Mouse (Mus musculus): ENCODE results near the gene Ncoa7. TPM values are rescaled to one million over a fixed set of nuclear protein-coding genes. Genes with fewer than 3 reads are reported as not detected.

Ncoa7 gene
- polyA plus RNA-seq, 1 experiment = 65.5 TPM

DNA sequence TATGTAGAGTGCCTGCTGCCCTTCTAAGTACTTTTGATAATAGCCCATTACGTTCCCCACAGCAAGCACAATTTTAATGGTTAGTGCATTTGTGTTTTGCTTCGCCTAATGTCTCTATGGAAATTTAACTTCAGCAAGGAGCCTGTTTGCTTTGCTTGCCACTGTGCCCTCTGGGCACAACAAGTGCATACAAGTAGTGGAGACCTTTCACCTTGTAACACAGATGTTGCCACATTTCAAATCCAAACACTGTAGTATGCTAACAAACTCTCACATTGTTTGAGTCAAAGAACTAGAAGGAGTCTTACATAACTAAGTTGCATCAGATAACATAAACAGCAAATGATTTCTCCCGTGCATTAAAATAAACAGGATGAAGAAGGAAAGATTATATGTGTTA, 50.6 kb downstream of the Ncoa7 start:
- no peaks in the 10 kb centered on the region for H3K27me3 ChIP-seq (ENCODE audit: control insufficient read depth, insufficient read depth, low read length)
- H3K4me1 ChIP-seq (ENCODE audit: control insufficient read depth, insufficient read depth, low read length) = no peaks in the 10 kb centered on the region; the same call in 1 of the 2 replicates
- H3K27ac ChIP-seq (ENCODE audit: insufficient read depth, low read length) = no peak overlapping the region
- DNase-seq = no peak
- 90% methylated on average over 3 of the region's 3 CpGs for WGBS
- no peak overlapping the region for H3K4me3 ChIP-seq (replicated peaks; ENCODE audit: insufficient read depth, low read depth, low read length)
- no peak for TF ChIP-seq POLR2A (IDR thresholded peaks at IDR 0.05; ENCODE audit: borderline replicate concordance, insufficient read depth, low read length)
- no peak for TF ChIP-seq CTCF (IDR thresholded peaks at IDR 0.05; ENCODE audit: borderline replicate concordance, insufficient read depth, low read depth, low read length)

DNA sequence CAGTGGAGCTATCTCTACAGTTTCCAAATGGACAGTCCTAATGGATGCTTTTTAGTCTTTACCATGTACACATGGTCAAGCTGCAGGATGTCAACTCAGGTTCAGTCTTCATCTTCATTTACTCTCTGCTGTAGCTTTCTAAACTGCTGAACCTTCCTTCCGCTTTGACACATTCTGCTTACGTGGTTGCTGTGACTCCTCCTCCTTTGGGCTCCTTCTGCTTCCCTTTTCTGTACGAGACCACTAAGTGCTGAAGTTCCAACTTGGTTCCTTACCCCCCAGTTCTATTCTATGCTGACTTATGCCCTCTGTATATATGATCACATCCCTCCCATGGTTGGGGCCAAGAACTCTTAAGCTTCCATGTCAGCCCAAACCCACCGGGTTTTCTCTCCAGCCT, 51.5 kb downstream of the Ncoa7 start:
- H3K27ac ChIP-seq (ENCODE audit: insufficient read depth, low read length) = no peak overlapping the region
- 89% methylated on average over 4 of the region's 4 CpGs for WGBS
- no peak for DNase-seq
- H3K27me3 ChIP-seq (ENCODE audit: control insufficient read depth, insufficient read depth, low read length) = no peaks in the 10 kb centered on the region
- no peaks in the 10 kb centered on the region; the same call in 1 of the 2 replicates for H3K4me1 ChIP-seq (ENCODE audit: control insufficient read depth, insufficient read depth, low read length)
- no peak overlapping the region for H3K4me3 ChIP-seq (replicated peaks; ENCODE audit: insufficient read depth, low read depth, low read length)
- TF ChIP-seq CTCF (IDR thresholded peaks at IDR 0.05; ENCODE audit: borderline replicate concordance, insufficient read depth, low read depth, low read length) (no peak), POLR2A (IDR thresholded peaks at IDR 0.05; ENCODE audit: borderline replicate concordance, insufficient read depth, low read length) (no peak)

DNA sequence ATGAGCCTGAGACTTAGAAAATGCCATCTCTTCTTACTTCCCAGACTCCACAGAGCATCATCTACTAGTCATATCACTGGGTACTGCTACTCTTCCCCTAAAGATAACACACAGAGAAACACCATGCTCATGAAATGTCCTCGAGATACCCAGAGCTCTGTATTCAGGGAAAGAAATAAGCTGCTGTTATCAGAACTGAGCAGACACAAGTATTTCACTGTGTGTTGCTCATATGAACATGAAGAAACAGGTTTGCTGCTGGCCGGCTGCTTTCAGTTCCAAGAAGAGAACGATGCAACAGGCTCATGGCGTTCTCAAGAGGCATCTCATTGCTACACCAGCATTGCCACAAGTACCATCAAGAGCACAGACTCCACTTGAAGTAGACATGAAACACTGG, 53.3 kb downstream of the Ncoa7 start:
- TF ChIP-seq CTCF (IDR thresholded peaks at IDR 0.05; ENCODE audit: borderline replicate concordance, insufficient read depth, low read depth, low read length) (no peak), POLR2A (IDR thresholded peaks at IDR 0.05; ENCODE audit: borderline replicate concordance, insufficient read depth, low read length) (no peak)
- Histone ChIP-seq H3K4me1 (ENCODE audit: control insufficient read depth, insufficient read depth, low read length) (peaks cover 4% of the 10 kb centered on the region), H3K27ac (ENCODE audit: insufficient read depth, low read length) (no peak overlapping the region), H3K4me3 (replicated peaks; ENCODE audit: insufficient read depth, low read depth, low read length) (no peak overlapping the region), H3K27me3 (ENCODE audit: control insufficient read depth, insufficient read depth, low read length) (no peaks in the 10 kb centered on the region)
- DNase-seq = no peak
- WGBS = 90% methylated on average over 4 of the region's 4 CpGs

DNA sequence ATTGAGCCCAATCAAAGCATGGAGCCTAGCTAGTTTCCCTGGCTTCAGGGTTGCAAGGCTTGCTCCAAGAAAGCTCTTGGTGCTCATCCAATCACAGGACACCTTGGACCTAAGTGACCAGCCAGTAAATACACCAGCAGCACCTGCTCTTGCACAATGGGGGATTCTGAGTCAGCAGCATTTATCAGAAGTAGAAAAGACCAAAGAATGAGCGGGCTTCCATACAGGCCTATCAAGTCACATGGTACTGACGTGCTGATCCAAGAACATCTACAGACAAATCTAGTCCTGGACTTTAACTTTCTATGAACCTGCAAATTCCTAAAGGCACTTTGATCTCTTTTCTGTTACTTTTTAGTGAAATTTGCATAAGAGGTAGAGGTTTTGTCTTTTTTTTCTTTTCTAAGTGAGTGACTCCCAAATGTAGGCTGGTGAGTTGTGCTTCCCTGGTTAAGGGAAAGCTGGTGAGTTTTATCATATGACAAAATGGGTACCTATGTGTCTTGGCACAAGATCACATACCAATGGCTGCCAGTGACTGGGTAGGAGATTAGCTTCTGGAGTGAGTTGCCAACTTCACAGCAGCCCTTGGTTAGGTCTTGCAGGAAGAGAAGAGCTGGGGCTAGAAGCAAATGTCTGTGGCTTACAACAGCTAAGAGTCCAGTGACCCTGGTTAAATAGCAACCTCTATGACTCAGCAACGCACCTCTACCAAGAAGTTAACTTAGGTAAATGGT, 57.7 kb downstream of the Ncoa7 start:
- H3K4me1 ChIP-seq (ENCODE audit: control insufficient read depth, insufficient read depth, low read length) = peaks cover 6% of the 10 kb centered on the region
- H3K27ac ChIP-seq (ENCODE audit: insufficient read depth, low read length) = 0 out of 2 replicates have a peak overlapping the region, but pooled peaks have one; percentile 53
- no peak overlapping the region for H3K4me3 ChIP-seq (replicated peaks; ENCODE audit: insufficient read depth, low read depth, low read length)
- no peaks in the 10 kb centered on the region for H3K27me3 ChIP-seq (ENCODE audit: control insufficient read depth, insufficient read depth, low read length)
- WGBS = 78% methylated on average over 3 of the region's 3 CpGs
- TF ChIP-seq CTCF (IDR thresholded peaks at IDR 0.05; ENCODE audit: borderline replicate concordance, insufficient read depth, low read depth, low read length) (no peak), POLR2A (IDR thresholded peaks at IDR 0.05; ENCODE audit: borderline replicate concordance, insufficient read depth, low read length) (no peak)
- peak in 1 of 2 experiments; percentile 58 for DNase-seq

DNA sequence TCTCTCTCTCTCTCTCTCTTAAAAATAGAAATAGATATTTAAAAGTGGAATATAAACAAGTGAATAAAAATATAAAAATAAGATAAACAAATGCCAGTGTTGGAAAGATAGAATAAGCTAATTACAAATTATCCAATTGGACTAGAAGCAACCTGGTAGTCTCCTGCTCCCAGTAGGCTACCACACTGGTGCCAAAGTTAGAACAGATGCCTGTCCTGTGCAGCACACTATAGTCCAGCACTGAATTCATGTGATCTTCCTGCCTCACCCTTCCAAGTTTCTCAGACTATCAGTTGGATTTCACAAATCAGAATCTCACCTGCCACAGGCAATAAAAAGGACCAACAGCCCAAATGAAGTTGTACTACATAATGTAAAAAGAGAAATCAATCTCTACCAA, 59.9 kb downstream of the Ncoa7 start:
- DNase-seq = peak; percentile 52 to 76
- Histone ChIP-seq H3K4me3 (replicated peaks; ENCODE audit: insufficient read depth, low read depth, low read length) (no peak overlapping the region), H3K27me3 (ENCODE audit: control insufficient read depth, insufficient read depth, low read length) (no peaks in the 10 kb centered on the region), H3K4me1 (ENCODE audit: control insufficient read depth, insufficient read depth, low read length) (peaks cover 6% of the 10 kb centered on the region), H3K27ac (ENCODE audit: insufficient read depth, low read length) (no peak overlapping the region)
- TF ChIP-seq CTCF (IDR thresholded peaks at IDR 0.05; ENCODE audit: borderline replicate concordance, insufficient read depth, low read depth, low read length) (no peak), POLR2A (IDR thresholded peaks at IDR 0.05; ENCODE audit: borderline replicate concordance, insufficient read depth, low read length) (no peak)

DNA sequence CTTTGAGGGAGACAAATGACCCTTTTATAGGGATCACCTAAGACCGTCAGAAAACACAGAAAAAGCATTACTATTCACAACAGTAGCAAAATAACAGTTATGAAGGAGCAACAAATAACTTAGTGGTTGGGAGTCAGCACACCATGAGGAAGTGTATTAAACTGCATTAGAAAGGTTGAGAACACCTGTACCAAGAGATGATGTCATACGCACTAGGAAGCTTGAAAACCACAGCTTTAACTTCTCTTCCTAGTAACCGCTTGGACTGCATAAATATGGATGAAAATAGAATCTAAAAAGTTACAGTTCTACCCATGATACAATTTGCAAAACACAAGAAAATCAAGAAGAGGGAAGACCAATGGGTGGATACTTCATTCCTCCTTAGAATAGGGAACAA, 64.7 kb downstream of the Ncoa7 start:
- DNase-seq = no peak
- TF ChIP-seq CTCF (IDR thresholded peaks at IDR 0.05; ENCODE audit: borderline replicate concordance, insufficient read depth, low read depth, low read length) = no peak
- no peak for TF ChIP-seq POLR2A (IDR thresholded peaks at IDR 0.05; ENCODE audit: borderline replicate concordance, insufficient read depth, low read length)
- Histone ChIP-seq H3K4me1 (ENCODE audit: control insufficient read depth, insufficient read depth, low read length) (0 out of 2 replicates have a peak, but pooled peaks cover 2% of the 10 kb centered on the region), H3K27me3 (ENCODE audit: control insufficient read depth, insufficient read depth, low read length) (no peaks in the 10 kb centered on the region), H3K27ac (ENCODE audit: insufficient read depth, low read length) (no peak overlapping the region), H3K4me3 (replicated peaks; ENCODE audit: insufficient read depth, low read depth, low read length) (no peak overlapping the region)
- WGBS = 94% methylated on average over 3 of the region's 3 CpGs

DNA sequence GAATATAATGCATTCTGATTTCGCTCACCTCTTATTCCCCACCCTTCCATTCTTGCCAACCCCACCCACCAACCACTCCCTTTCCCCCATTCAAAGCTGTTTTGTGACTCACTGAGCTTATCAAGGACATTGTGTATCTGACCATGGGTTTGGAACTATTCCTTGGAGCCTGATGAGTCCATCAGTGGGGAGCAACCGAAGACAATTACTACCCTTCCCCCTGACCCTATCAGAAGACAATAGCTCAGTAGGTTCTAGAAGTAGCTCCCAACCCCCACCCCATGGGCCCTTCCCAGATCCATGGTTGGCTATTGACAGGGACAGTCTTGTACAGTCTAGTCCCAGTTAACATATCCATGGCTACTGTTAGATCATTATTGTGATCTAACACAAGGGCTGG, 65.8 kb downstream of the Ncoa7 start:
- DNase-seq = no peak
- Histone ChIP-seq H3K27me3 (ENCODE audit: control insufficient read depth, insufficient read depth, low read length) (no peaks in the 10 kb centered on the region), H3K4me1 (ENCODE audit: control insufficient read depth, insufficient read depth, low read length) (no peaks in the 10 kb centered on the region), H3K4me3 (replicated peaks; ENCODE audit: insufficient read depth, low read depth, low read length) (no peak overlapping the region), H3K27ac (ENCODE audit: insufficient read depth, low read length) (no peak overlapping the region)
- TF ChIP-seq CTCF (IDR thresholded peaks at IDR 0.05; ENCODE audit: borderline replicate concordance, insufficient read depth, low read depth, low read length) (no peak), POLR2A (IDR thresholded peaks at IDR 0.05; ENCODE audit: borderline replicate concordance, insufficient read depth, low read length) (no peak)
- 90% methylated on average over 2 of the region's 2 CpGs for WGBS

DNA sequence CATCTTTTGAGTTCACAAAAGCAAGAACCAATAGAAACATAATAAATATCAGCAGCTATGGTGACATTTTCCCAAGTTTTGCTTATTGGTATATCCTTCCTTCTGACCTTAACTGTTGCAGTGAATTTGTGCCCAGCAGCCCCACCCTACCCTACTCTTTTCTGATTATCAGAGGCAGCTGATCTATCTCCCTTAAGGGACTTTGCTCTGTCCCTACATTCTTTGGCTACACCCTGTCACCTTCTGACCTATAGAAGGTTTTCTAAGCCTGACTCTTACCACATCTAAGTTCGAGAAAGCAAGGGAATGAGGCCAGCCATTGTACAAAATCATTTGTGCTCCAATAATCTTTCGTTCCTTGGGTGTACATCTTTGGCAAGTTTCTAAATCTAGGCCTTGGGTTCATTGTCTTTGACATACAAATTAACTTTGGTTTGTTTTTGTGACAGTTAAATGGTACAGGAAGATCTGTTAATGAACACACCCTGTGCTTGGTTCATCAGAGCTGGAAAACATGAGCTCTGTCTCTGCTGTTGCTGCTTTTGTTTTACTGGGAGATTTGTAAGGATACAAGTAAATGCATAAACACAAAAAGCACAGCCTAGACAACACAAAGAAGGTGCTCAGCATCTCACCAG, 69.9 kb downstream of the Ncoa7 start:
- 41% methylated on average over 2 of the region's 2 CpGs for WGBS
- H3K27ac ChIP-seq (ENCODE audit: insufficient read depth, low read length) = no peak overlapping the region
- DNase-seq = no peak
- peaks cover 4% of the 10 kb centered on the region; the same call in 1 of the 2 replicates for H3K4me1 ChIP-seq (ENCODE audit: control insufficient read depth, insufficient read depth, low read length)
- H3K27me3 ChIP-seq (ENCODE audit: control insufficient read depth, insufficient read depth, low read length) = no peaks in the 10 kb centered on the region
- H3K4me3 ChIP-seq (replicated peaks; ENCODE audit: insufficient read depth, low read depth, low read length) = no peak overlapping the region
- TF ChIP-seq CTCF (IDR thresholded peaks at IDR 0.05; ENCODE audit: borderline replicate concordance, insufficient read depth, low read depth, low read length) (no peak), POLR2A (IDR thresholded peaks at IDR 0.05; ENCODE audit: borderline replicate concordance, insufficient read depth, low read length) (no peak)
